Mouse (Mus musculus): ENCODE results near the gene Gapdh.
"Not testable (repeated sequence)": the region's sequence is repeated elsewhere in the genome, so short reads cannot be mapped to it uniquely, and the experiment has no call there.

The Gapdh gene

GRCm38 (mm10) chr6:125166861-125167650, 789 bp upstream of the Gapdh start:
- peak in 1 of 2 experiments; percentile 70 for DNase-seq (ENCODE audit: low spot score in 2 of 2)

- DNase-seq (ENCODE audit: low spot score in 2 of 2), result peak; percentile 98 to 99
Measured at GRCm38 (mm10) chr6:125165328-125165891, 857 bp downstream of the Gapdh start.

- DNase-seq (ENCODE audit: low spot score in 2 of 2), result peak; percentile 78 to 83
Measured at GRCm38 (mm10) chr6:125164672-125165327, 1.5 kb downstream of the Gapdh start.

GRCm38 (mm10) chr6:125163801-125164657, 2.2 kb downstream of the Gapdh start:
- DNase-seq (ENCODE audit: low spot score in 2 of 2), result peak; percentile 68 to 81

- DNase-seq (ENCODE audit: low spot score in 2 of 2), result not testable (repeated sequence)
Measured at GRCm38 (mm10) chr6:125162615-125163305, 3.5 kb downstream of the Gapdh start.

GRCm38 (mm10) chr6:125161971-125162370, 4.3 kb downstream of the Gapdh start:
- peak; percentile 78 to 80 for DNase-seq (ENCODE audit: low spot score in 2 of 2)

GRCm38 (mm10) chr6:125160854-125161760, 5.2 kb downstream of the Gapdh start:
- peak; percentile 70 to 74 for DNase-seq (ENCODE audit: low spot score in 2 of 2)

GRCm38 (mm10) chr6:125160558-125160853, 5.8 kb downstream of the Gapdh start:
- no peak for DNase-seq (ENCODE audit: low spot score in 2 of 2)

GRCm38 (mm10) chr6:125159773-125160557, 6.3 kb downstream of the Gapdh start:
- no peak for DNase-seq (ENCODE audit: low spot score in 2 of 2)

GRCm38 (mm10) chr6:125158944-125159492, 7.2 kb downstream of the Gapdh start:
- DNase-seq (ENCODE audit: low spot score in 2 of 2), result no peak

- DNase-seq (ENCODE audit: low spot score in 2 of 2), result no peak
Measured at GRCm38 (mm10) chr6:125156903-125157614, 9.2 kb downstream of the Gapdh start.

- no peak for DNase-seq (ENCODE audit: low spot score in 2 of 2)
Measured at GRCm38 (mm10) chr6:125156491-125156890, 9.8 kb downstream of the Gapdh start.

- no peak for DNase-seq (ENCODE audit: low spot score in 2 of 2)
Measured at GRCm38 (mm10) chr6:125155262-125155661, 11.0 kb downstream of the Gapdh start.

- no peak for DNase-seq (ENCODE audit: low spot score in 2 of 2)
Measured at GRCm38 (mm10) chr6:125154550-125154949, 11.7 kb downstream of the Gapdh start.

- DNase-seq (ENCODE audit: low spot score in 2 of 2), result no peak
Measured at GRCm38 (mm10) chr6:125153682-125154081, 12.6 kb downstream of the Gapdh start.

GRCm38 (mm10) chr6:125153018-125153389, 13.3 kb downstream of the Gapdh start:
- no peak for DNase-seq (ENCODE audit: low spot score in 2 of 2)

- DNase-seq (ENCODE audit: low spot score in 2 of 2), result no peak
Measured at GRCm38 (mm10) chr6:125152212-125153017, 13.9 kb downstream of the Gapdh start.

- no peak for DNase-seq (ENCODE audit: low spot score in 2 of 2)
Measured at GRCm38 (mm10) chr6:125149569-125149950, 16.7 kb downstream of the Gapdh start.

Data from right cerebral cortex, postnatal 10 days (tissue).